Mouse (Mus musculus): ENCODE data around the gene Irak2.

Irak2 gene

DNA sequence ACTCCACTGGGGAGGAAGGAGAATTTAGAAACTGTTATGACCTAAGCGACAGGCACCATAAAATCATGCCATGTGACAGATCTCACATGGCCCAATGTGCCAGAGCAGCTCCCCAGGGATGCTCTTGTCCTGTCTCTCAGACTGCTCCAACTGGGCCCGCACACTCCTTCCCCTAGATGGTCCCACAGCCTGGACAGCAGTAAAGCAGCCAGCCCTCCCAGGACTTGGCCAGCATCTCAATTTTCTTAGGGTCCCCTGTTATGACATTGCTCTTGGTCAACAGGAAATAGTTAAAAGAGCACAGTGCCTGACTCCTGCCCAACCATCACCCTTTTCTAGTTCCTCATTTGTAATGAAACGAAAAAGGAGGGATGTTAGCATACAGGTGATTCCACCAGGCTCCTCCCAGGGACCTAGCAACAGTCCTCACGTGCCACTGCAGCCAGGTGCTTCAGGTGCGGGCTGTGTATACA is 54.4 kb downstream of the Irak2 start:
- in situ Hi-C loops (cut with MboI, MseI) = no loop called here

- in situ Hi-C loops (cut with MboI, MseI) = no loop called here
These were observed 55.1 kb downstream of the Irak2 start for GRCm38 (mm10) chr6:113693377-113693776.

DNA sequence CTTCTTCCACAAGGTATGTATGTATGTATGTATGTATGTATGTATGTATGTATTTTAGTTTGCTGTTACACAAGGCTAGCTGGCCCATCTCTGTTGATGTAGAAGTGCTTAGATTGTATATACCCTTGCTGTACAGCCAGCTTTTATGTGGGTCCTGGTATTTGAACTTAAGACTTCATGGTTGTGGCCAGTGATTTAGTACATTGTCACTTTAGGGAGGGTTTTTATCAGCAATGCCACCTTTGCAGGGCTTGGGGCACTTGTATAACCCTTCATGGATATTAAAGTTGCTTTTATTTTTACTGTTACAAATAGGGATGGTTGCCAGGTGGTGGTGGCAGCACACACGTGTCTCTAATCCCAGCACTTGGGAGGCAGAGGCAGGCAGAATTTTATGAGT is 56.9 kb downstream of the Irak2 start:
- in situ Hi-C loops (cut with MboI, MseI) = no loop called here

GRCm38 (mm10) chr6:113695766-113696355 is 57.6 kb downstream of the Irak2 start:
- in situ Hi-C loops (cut with MboI, MseI) = no loop called here

- in situ Hi-C loops (cut with MboI, MseI) = no loop called here
These were observed 58.4 kb downstream of the Irak2 start, which contains the start of gene Tatdn2 for GRCm38 (mm10) chr6:113696582-113697221. Gene Tatdn2 (plus strand): TSS chr6:113697050.

DNA sequence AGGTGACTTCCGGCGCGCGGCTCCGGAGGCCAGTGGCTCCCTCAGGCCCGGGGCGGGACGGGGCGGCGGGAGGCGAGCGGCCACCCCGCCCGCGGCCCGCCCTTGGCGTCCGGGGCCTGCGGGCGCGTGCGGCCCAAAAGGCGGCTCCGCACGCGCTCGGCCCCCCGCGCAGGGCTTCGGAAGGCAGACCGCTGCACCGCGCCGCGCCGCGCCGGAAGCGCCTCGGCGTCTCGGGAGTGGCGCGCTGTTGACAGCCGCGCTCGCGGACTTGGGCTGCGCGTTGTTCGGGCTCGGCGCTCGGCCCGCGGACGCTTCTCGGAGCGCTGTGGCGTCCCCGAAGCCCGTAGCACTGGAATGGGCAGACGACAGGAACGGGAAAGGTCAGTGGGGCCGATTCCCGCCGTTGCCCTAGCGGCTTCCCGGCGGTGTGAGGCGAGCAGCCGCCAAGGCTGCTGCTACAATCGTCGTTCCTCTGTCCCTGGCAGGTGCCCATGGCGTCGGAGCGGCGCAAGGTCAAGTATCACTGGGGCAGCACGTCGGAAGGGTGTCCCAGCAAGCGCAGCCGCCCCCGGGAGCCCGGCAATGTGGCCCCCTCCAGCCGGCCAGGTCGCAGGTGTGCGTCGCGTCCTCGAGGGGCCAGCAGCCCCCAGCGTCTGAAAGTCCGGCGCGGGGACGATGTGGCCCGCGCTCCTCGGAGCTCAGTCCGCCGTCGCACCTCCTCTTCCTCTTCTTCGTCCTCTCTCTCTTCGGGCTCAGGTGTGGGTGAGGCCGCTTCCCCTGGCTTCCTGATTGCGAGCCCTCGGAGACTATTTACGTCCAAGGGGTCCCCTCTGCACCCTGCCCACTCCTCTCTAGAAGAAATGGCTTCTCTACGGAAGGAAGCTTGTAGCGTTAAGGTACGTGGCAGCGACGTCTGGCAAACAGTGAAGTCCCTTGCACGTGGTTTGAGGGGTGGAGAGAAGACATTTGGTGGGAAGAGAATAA is 59.2 kb downstream of the Irak2 start:
- in situ Hi-C loops (cut with MboI, MseI) = no loop called here

DNA sequence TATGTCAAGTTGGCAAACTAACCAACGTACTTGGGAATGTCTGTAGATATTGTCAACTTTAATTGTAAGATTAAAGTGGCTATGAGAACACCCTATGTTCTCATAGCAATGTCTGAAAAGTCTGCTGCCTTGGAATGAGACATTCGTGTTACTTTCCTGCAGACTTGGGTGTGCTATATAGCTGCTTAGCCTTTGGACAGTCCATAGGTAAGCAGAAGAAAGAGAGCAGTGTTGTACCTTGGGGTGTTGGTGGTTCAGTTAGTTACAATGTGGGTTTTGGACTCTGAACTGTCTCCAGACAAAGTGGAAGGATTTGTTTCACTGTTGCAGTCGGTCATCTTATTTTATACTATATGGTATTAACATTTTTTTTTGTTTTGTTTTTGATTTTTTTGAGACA is 74.5 kb downstream of the Irak2 start:
- in situ Hi-C loops (cut with MboI, MseI) = loop anchor here (10.0 kb wide), 1 partner anchor 2002 kb away; no protein-coding TSS in a partner anchor

DNA sequence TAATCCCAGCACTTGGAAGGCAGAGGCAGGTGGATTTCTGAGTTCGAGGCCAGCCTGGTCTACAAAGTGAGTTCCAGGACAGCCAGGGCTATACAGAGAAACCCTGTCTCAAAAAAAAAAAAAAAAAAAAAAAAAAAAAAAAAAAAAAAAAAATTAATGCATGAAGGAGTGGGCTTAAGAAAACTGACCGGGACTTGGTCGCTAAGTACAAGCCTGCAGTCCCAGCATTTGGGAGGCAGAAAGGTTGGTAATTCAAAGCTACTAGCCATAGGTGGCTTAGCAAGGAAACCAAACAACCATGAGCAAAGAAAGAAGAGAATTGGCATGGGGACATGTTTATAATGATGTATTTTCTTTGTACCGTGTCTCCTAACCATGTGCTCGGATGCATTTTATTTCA is 75.1 kb downstream of the Irak2 start:
- in situ Hi-C loops (cut with MboI, MseI) = loop anchor here (10.0 kb wide), 1 partner anchor 2001 kb away; no protein-coding TSS in a partner anchor

DNA sequence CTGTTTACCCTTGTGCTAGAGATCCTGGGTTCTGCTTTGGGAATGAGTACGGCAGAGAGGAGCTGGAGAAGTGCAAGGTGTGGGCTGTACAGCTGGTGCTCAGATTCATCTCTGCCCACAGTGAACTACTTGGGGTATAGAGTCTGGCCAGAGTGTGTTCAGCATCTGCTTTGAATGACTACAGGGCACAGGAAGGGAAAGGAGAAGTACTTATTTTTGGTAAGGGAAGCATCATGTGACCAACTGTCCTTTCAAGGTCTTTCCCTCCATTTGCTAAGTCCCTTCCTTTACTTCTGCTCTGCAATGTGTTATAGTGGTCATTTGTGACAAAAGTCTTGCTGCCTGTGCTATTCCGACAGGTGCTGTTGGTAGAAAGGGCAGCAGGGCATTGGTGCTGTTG is 76.0 kb downstream of the Irak2 start:
- in situ Hi-C loops (cut with MboI, MseI) = loop anchor here (10.0 kb wide), 1 partner anchor 2001 kb away; no protein-coding TSS in a partner anchor

DNA sequence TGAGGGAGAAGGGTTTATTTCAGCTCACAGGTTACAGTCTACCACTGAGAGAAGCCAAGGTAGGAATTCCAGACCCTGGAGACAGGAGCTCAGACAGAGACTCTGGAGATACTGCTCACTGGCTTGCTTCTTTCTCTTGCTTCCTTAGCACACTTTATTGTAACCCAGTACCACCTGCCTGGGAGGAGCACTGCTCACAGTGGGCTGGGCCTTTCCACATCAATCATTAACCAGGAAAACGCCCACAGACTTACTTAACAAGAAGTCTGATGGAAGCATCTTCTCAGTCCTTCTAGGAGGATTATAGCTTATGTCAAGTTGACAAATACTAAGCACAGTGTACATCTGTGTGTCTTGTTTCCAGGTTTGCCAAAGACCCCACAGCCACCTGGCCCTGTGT is 76.5 kb downstream of the Irak2 start:
- in situ Hi-C loops (cut with MboI, MseI) = loop anchor here (10.0 kb wide), 1 partner anchor 2000 kb away; no protein-coding TSS in a partner anchor

DNA sequence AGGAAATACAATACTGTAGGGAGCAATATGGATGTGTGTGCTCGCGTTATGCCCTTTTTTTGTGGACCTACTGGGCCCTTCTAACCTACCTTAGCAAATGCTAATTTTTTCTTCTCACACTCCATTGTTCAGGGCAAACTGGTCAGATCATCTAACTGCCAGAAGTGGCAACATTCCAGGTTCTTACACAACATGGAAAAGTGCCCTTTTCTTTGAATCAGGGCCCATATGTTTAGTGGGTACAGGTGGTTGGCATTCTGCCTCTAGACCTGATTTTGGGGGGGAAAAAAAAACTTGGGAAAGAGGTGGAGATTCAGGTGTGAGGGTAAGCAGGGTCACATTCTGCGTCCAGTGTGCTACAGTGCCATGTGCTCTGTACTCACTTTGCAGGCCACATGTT is 79.3 kb downstream of the Irak2 start:
- in situ Hi-C loops (cut with MboI, MseI) = loop anchor here (10.0 kb wide), 1 partner anchor 1997 kb away; no protein-coding TSS in a partner anchor

DNA sequence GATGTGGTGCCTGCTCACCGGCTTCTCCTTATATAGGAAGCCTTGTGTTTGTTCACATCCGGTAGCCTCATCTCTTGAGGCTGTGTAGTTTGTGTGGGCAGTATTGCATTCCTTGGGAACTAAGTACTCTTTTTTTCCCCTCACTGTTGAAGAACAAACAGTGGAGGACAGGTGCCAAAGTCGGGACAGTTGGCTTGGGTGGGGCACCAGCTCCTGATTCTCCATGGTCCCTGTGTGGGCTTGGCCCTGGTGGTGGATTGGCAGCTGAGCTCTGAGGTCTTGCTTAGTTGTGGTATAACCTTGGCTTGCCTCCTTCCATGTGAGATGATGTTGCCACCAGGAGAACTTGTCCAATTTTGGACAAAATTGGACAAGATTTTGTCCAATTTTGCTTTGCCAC is 81.6 kb downstream of the Irak2 start, which contains the start of gene Ghrl:
Ghrl (minus strand) TSS at position 3 of the 400 bp plus-strand sequence.
- in situ Hi-C loops (cut with MboI, MseI) = loop anchor here (10.0 kb wide), 1 partner anchor 1995 kb away; no protein-coding TSS in a partner anchor

- in situ Hi-C loops (cut with MboI, MseI) = no loop called here
These were observed 82.8 kb downstream of the Irak2 start for GRCm38 (mm10) chr6:113721061-113721460.

GRCm38 (mm10) chr6:113728181-113728580 is 89.9 kb downstream of the Irak2 start:
- in situ Hi-C loops (cut with MboI, MseI) = no loop called here

DNA sequence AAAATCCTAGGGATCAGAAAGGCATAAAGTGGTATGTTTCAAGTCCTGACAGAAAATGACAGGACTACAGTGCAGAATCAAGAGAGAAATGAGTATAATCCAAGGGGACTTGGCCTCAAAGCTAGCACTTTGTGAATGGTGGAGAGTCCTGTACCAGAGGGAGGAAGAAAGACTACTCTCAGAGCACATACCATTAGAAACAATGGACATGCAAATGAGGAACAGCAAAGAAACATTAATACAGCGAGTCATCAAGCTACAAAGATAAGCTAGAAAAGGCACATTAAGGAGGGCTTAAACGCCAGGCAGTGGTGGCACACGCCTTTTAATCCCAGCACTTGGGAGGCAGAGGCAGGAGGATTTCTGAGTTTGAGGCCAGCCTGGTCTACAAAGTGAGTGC is 93.0 kb downstream of the Irak2 start:
- in situ Hi-C loops (cut with MboI, MseI) = no loop called here

DNA sequence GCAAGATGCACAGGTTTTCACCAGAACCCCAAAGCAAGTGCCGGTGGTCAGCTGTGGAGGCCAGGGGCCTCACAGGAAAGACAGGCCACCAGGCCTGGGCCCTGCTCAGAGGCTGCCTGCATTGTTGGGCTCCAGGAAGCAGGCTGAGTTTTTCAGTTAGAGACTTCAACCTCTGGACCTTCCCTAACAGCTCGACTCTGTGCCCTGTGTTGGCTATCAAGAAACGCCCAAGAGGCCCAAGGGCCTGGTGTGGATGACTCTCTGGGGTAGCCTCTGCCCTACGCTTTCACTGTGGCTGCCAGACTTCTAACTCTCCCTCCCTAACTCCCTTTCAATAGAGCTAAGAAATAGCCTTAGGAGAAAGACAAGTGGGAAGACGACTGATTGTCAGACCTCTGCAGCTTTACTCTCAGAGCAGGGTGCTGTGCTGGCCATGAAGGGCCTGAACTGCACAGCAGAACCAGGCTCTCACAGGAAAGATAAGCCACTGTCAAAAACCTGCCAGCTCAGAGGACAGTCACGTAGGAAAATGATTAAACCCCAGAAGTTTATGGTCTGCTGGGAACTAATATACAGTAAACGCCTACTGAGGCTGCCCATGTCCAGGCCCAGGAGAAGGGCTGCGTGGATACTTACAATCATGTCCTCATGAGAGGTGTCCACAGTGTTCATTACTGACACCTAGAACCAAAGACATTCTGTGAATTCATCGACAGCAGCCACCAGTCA is 99.2 kb downstream of the Irak2 start:
- in situ Hi-C loops (cut with MboI, MseI) = no loop called here

DNA sequence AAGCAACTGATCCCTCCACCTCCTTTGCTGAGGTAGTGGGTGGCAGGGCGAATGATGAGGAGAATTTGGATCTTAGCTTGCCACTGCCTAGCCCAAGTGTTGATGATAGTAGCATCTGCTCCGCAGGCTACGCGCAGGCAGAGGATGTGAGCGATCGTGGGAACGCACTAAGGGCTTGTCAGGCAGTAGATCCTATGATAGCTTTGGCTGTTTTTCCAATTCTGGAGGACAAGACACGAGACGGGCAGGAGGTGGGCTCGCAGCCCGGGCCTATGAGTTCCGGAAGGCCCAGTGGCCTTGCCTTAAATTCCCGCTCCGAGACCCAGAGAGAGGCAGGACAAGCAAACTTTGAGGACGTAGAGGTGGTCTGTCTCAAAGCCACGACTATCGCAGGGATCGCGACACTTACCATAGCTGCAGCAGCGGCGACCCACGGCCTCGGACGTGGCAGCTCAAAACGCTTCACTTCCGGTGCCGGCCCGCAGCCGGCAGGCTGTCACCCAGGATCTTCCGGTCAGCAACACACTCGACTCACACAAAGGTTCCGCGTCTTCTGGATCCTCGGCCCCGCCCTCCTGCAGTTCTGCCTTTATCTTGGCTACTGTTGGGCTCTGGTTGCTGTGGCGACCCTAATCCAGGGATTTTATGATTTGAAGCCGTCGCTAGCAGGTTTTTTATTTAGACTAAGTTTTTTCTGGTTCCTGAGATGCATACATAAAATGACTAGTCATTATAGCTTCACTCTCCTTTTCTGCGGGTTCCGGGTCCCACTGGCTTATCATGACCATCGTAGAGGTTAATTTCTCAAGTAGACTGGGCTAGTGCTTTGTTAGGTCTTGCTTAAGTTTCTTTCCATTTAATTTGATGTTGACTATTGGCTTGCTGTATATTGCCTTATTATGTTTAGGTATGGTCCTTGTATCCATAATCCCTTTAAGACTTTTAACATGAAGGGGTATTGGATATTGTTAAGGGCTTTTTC is 102.3 kb downstream of the Irak2 start, which contains the start of gene Sec13:
Sec13 (minus strand) TSS at position 508 of the 982 bp plus-strand sequence.
- in situ Hi-C loops (cut with MboI, MseI) = no loop called here

DNA sequence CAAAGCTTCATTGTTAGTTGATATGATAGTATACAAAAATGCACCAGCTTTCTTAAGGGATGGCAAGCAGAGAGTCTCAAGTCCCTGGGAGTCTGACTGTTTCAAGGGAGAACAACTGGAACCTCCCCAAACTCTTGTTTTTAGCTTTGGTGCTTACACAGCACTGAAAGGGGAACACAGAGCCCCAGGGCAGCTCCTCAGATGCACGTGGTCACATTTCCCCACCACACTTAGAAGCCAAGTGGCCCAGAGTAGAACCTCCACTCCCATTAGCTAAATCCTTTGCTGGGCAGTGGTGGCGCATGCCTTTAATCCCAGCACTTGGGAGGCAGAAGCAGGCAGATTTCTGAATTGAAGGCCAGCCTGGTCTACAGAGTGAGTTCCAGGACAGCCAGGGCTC is 103.2 kb downstream of the Irak2 start:
- in situ Hi-C loops (cut with MboI, MseI) = no loop called here

DNA sequence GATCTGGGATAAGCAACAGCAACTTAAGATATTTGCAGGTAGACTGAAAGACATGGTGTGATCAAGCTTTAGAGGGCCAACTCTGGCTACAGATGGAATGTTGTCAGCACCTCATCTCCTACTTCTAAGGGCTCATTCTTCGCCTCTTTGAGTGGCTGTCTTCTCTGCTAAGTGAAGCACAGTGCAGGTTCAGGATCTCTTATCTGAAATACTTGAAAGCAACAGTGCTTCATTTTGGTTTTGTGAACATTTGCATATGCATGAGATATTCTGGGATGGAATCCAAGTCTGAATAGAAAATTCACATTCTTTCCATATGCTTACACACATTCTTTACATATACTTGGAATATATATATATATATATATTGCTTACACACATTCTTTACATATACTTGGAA is 104.1 kb downstream of the Irak2 start:
- in situ Hi-C loops (cut with MboI, MseI) = no loop called here

DNA sequence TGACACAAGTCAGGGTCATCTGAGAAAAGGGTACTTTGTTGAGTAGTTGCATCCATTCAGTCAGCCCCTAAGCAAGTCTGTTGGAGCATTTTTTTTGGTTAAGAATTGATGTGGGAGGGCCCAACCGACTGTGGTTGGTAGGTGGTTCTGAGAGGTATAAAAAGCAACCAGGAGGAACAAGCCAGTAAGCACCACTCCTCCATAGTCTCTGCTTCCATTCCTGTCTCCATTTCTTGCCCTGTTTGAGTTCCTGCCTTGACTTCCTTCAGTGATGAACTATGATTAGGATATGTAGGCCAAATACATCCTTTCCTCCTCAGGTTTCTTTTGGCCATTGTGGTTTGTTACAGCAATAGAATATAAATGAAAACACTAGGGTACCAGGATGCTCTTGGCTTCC is 104.8 kb downstream of the Irak2 start:
- in situ Hi-C loops (cut with MboI, MseI) = no loop called here
